Mouse (Mus musculus): ENCODE results near the gene Ccdc121. TPM values are rescaled to one million over a fixed set of nuclear protein-coding genes. Genes with fewer than 3 reads are reported as not detected.
"Not testable (repeated sequence)": the region's sequence is repeated elsewhere in the genome, so short reads cannot be mapped to it uniquely, and the experiment has no call there.

The Ccdc121 gene
- polyA plus RNA-seq, 1 experiment from 2014 or later = 0.36 TPM

GRCm38 (mm10) chr1:181521401-181522091, 10.3 kb upstream of the Ccdc121 start:
- Histone ChIP-seq H3K4me1 (ENCODE audit: control insufficient read depth, insufficient read depth, low read length) (peaks cover 12% of the 10 kb centered on the region), H3K9ac (ENCODE audit: low read depth, low read length) (no peak overlapping the region), H3K27ac (replicated peaks; ENCODE audit: low read depth, low read length) (no peak overlapping the region; the same call in 1 of the 2 replicates), H3K36me3 (ENCODE audit: control insufficient read depth, insufficient read depth, low read length) (no peaks in the 10 kb centered on the region), H3K9me3 (ENCODE audit: control insufficient read depth, low read length) (no peaks in the 10 kb centered on the region), H3K27me3 (replicated peaks; ENCODE audit: control insufficient read depth, insufficient read depth, low read length) (no peaks in the 10 kb centered on the region), H3K4me2 (ENCODE audit: low read depth, low read length) (no peak overlapping the region), H3K4me3 (ENCODE audit: low read depth, low read length) (no peak overlapping the region)
- ATAC-seq (ENCODE audit: low read depth) (0 out of 2 replicates have a peak, but pooled peaks have one; percentile 47), DNase-seq (ENCODE audit: low spot score) (peak; percentile 56)
- WGBS = 54% methylated on average over 11 of the region's 11 CpGs

GRCm38 (mm10) chr1:181519137-181519536, 7.9 kb upstream of the Ccdc121 start:
- Histone ChIP-seq H3K9ac (ENCODE audit: low read depth, low read length) (no peak overlapping the region), H3K36me3 (ENCODE audit: control insufficient read depth, insufficient read depth, low read length) (no peaks in the 10 kb centered on the region), H3K27ac (replicated peaks; ENCODE audit: low read depth, low read length) (no peak overlapping the region), H3K9me3 (ENCODE audit: control insufficient read depth, low read length) (no peaks in the 10 kb centered on the region), H3K4me1 (ENCODE audit: control insufficient read depth, insufficient read depth, low read length) (peaks cover 12% of the 10 kb centered on the region), H3K4me2 (ENCODE audit: low read depth, low read length) (no peak overlapping the region), H3K27me3 (replicated peaks; ENCODE audit: control insufficient read depth, insufficient read depth, low read length) (no peaks in the 10 kb centered on the region), H3K4me3 (ENCODE audit: low read depth, low read length) (no peak overlapping the region)
- 72% methylated on average over 4 of the region's 4 CpGs for WGBS
- no peak for DNase-seq (ENCODE audit: low spot score)
- ATAC-seq (ENCODE audit: low read depth) = no peak

- no peaks in the 10 kb centered on the region for H3K27me3 ChIP-seq (replicated peaks; ENCODE audit: control insufficient read depth, insufficient read depth, low read length)
- no peak overlapping the region for H3K4me2 ChIP-seq (ENCODE audit: low read depth, low read length)
- no peaks in the 10 kb centered on the region for H3K9me3 ChIP-seq (ENCODE audit: control insufficient read depth, low read length)
- H3K4me1 ChIP-seq (ENCODE audit: control insufficient read depth, insufficient read depth, low read length) = peaks cover 12% of the 10 kb centered on the region
- H3K27ac ChIP-seq (replicated peaks; ENCODE audit: low read depth, low read length) = no peak overlapping the region
- DNase-seq (ENCODE audit: low spot score) (no peak), ATAC-seq (ENCODE audit: low read depth) (no peak)
- H3K4me3 ChIP-seq (ENCODE audit: low read depth, low read length) = no peak overlapping the region
- H3K36me3 ChIP-seq (ENCODE audit: control insufficient read depth, insufficient read depth, low read length) = no peaks in the 10 kb centered on the region
- 92% methylated on average over 9 of the region's 9 CpGs for WGBS
- H3K9ac ChIP-seq (ENCODE audit: low read depth, low read length) = no peak overlapping the region
These were observed 6.8 kb upstream of the Ccdc121 start for GRCm38 (mm10) chr1:181518046-181518445.

- Histone ChIP-seq H3K4me3 (ENCODE audit: low read depth, low read length) (no peak overlapping the region), H3K4me2 (ENCODE audit: low read depth, low read length) (no peak overlapping the region), H3K4me1 (ENCODE audit: control insufficient read depth, insufficient read depth, low read length) (no peaks in the 10 kb centered on the region; the same call in 1 of the 2 replicates), H3K27me3 (replicated peaks; ENCODE audit: control insufficient read depth, insufficient read depth, low read length) (no peaks in the 10 kb centered on the region), H3K36me3 (ENCODE audit: control insufficient read depth, insufficient read depth, low read length) (no peaks in the 10 kb centered on the region), H3K9ac (ENCODE audit: low read depth, low read length) (no peak overlapping the region), H3K27ac (replicated peaks; ENCODE audit: low read depth, low read length) (no peak overlapping the region), H3K9me3 (ENCODE audit: control insufficient read depth, low read length) (no peaks in the 10 kb centered on the region)
- WGBS = 74% methylated on average over 15 of the region's 15 CpGs
- DNase-seq (ENCODE audit: low spot score) = no peak
- no peak for ATAC-seq (ENCODE audit: low read depth)
These were observed 1.3 kb upstream of the Ccdc121 start for GRCm38 (mm10) chr1:181512430-181513129.

GRCm38 (mm10) chr1:181510855-181511254, 396 bp downstream of the Ccdc121 start:
- not testable (repeated sequence) for H3K4me3 ChIP-seq (ENCODE audit: low read depth, low read length); H3K4me1 ChIP-seq (ENCODE audit: control insufficient read depth, insufficient read depth, low read length); H3K9me3 ChIP-seq (ENCODE audit: control insufficient read depth, low read length); H3K27ac ChIP-seq (replicated peaks; ENCODE audit: low read depth, low read length); ATAC-seq (ENCODE audit: low read depth); H3K27me3 ChIP-seq (replicated peaks; ENCODE audit: control insufficient read depth, insufficient read depth, low read length); DNase-seq (ENCODE audit: low spot score); H3K36me3 ChIP-seq (ENCODE audit: control insufficient read depth, insufficient read depth, low read length); H3K9ac ChIP-seq (ENCODE audit: low read depth, low read length); H3K4me2 ChIP-seq (ENCODE audit: low read depth, low read length)
- WGBS = 67% methylated on average over 11 of the region's 11 CpGs

GRCm38 (mm10) chr1:181505367-181505766, 5.9 kb downstream of the Ccdc121 start:
- Histone ChIP-seq H3K4me1 (ENCODE audit: control insufficient read depth, insufficient read depth, low read length) (no peaks in the 10 kb centered on the region; the same call in 1 of the 2 replicates), H3K27me3 (replicated peaks; ENCODE audit: control insufficient read depth, insufficient read depth, low read length) (no peaks in the 10 kb centered on the region), H3K4me2 (ENCODE audit: low read depth, low read length) (no peak overlapping the region), H3K36me3 (ENCODE audit: control insufficient read depth, insufficient read depth, low read length) (no peaks in the 10 kb centered on the region), H3K9ac (ENCODE audit: low read depth, low read length) (no peak overlapping the region), H3K4me3 (ENCODE audit: low read depth, low read length) (no peak overlapping the region), H3K27ac (replicated peaks; ENCODE audit: low read depth, low read length) (no peak overlapping the region), H3K9me3 (ENCODE audit: control insufficient read depth, low read length) (no peaks in the 10 kb centered on the region)
- 45% methylated on average over 8 of the region's 8 CpGs for WGBS
- DNase-seq (ENCODE audit: low spot score) (peak; percentile 34), ATAC-seq (ENCODE audit: low read depth) (no peak)

- Histone ChIP-seq H3K4me1 (ENCODE audit: control insufficient read depth, insufficient read depth, low read length) (no peaks in the 10 kb centered on the region), H3K9ac (ENCODE audit: low read depth, low read length) (no peak overlapping the region), H3K27ac (replicated peaks; ENCODE audit: low read depth, low read length) (no peak overlapping the region), H3K4me3 (ENCODE audit: low read depth, low read length) (no peak overlapping the region), H3K36me3 (ENCODE audit: control insufficient read depth, insufficient read depth, low read length) (no peaks in the 10 kb centered on the region), H3K4me2 (ENCODE audit: low read depth, low read length) (no peak overlapping the region), H3K27me3 (replicated peaks; ENCODE audit: control insufficient read depth, insufficient read depth, low read length) (no peaks in the 10 kb centered on the region), H3K9me3 (ENCODE audit: control insufficient read depth, low read length) (no peaks in the 10 kb centered on the region)
- ATAC-seq (ENCODE audit: low read depth) (no peak), DNase-seq (ENCODE audit: low spot score) (no peak)
- WGBS = 91% methylated on average over 2 of the region's 2 CpGs
These were observed 7.8 kb downstream of the Ccdc121 start for GRCm38 (mm10) chr1:181503471-181503870.

- Histone ChIP-seq H3K9ac (ENCODE audit: low read depth, low read length) (no peak overlapping the region), H3K27ac (replicated peaks; ENCODE audit: low read depth, low read length) (no peak overlapping the region)
- no peak for ATAC-seq (ENCODE audit: low read depth)
These were observed 26.6 kb downstream of the Ccdc121 start for GRCm38 (mm10) chr1:181484696-181485095.

More at GRCm38 (mm10) chr1:181484696-181485095, 26.6 kb downstream of the Ccdc121 start:
- no peak for DNase-seq (ENCODE audit: low spot score)
- no peak overlapping the region for H3K4me2 ChIP-seq (ENCODE audit: low read depth, low read length)
- WGBS = 65% methylated on average over 5 of the region's 5 CpGs
- H3K36me3 ChIP-seq (ENCODE audit: control insufficient read depth, insufficient read depth, low read length) = no peaks in the 10 kb centered on the region
- H3K4me3 ChIP-seq (ENCODE audit: low read depth, low read length) = no peak overlapping the region
- H3K9me3 ChIP-seq (ENCODE audit: control insufficient read depth, low read length) = no peaks in the 10 kb centered on the region
- no peaks in the 10 kb centered on the region for H3K27me3 ChIP-seq (replicated peaks; ENCODE audit: control insufficient read depth, insufficient read depth, low read length)
- H3K4me1 ChIP-seq (ENCODE audit: control insufficient read depth, insufficient read depth, low read length) = no peaks in the 10 kb centered on the region
